Mouse (Mus musculus): ENCODE data around the gene Ppp1r16b.

DNA sequence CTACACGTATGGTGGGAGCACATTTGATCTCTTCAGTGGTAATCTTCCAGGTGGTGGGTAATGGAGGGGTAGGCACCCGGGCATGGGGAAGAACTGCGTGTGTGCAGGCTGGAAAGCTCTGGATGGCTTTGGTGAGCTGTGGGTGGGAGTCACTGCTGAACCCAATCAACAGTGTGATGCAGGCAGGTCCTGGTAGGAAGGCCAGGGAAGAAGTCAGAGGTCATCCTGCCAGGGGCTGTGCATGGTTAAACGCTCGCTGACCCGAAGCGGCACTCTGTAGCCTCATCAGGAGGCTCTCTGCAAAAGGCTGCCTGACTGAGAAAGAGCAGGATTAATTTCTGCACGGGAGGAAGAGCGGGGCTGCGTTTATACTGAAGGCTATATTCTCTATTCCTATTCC lies 5.4 kb downstream of the Ppp1r16b start:
- no peak for TF ChIP-seq JUND (IDR thresholded peaks at IDR 0.05; ENCODE audit: low read depth, low read length)
- no peak for TF ChIP-seq POLR2AphosphoS5 (IDR thresholded peaks at IDR 0.05; ENCODE audit: borderline replicate concordance, low read depth, low read length)
- no peak for TF ChIP-seq SIN3A (IDR thresholded peaks at IDR 0.05; ENCODE audit: low read length)
- TF ChIP-seq ZNF384 (IDR thresholded peaks at IDR 0.05; ENCODE audit: low read depth, low read length), result no peak
- TF ChIP-seq CTCF (IDR thresholded peaks at IDR 0.05 in 2 of 3, conservative IDR thresholded peaks at IDR 0.05 in 1 of 3; ENCODE audit: control insufficient read depth in 1 of 3, insufficient read depth in 1 of 3, low read depth in 2 of 3, low read length in 3 of 3, poor library complexity in 1 of 3, severe bottlenecking in 1 of 3), result no peak
- TF ChIP-seq KAT2A (conservative IDR thresholded peaks at IDR 0.05; ENCODE audit: low read depth, low read length), result no peak
- TF ChIP-seq POLR2A (IDR thresholded peaks at IDR 0.05; ENCODE audit: control insufficient read depth in 1 of 2, insufficient read depth in 1 of 2, low read depth in 1 of 2, low read length in 2 of 2, poor library complexity in 1 of 2), result no peak
- TF ChIP-seq HCFC1 (IDR thresholded peaks at IDR 0.05; ENCODE audit: low read depth, low read length), result no peak
- no peak for TF ChIP-seq USF2 (IDR thresholded peaks at IDR 0.05; ENCODE audit: borderline replicate concordance in 1 of 2, insufficient read depth in 1 of 2, low read depth in 1 of 2, low read length in 2 of 2)
- TF ChIP-seq NRF1 (IDR thresholded peaks at IDR 0.05; ENCODE audit: insufficient read depth, low read depth, low read length, poor library complexity, severe bottlenecking), result no peak
- TF ChIP-seq CHD1 (IDR thresholded peaks at IDR 0.05; ENCODE audit: low read depth, low read length), result no peak
- TF ChIP-seq ZC3H11A (IDR thresholded peaks at IDR 0.05; ENCODE audit: low read depth, low read length), result no peak
